Mouse (Mus musculus) frontal cortex, postnatal 36 days (tissue): ENCODE data around the gene Dock8.

Source experiments
- DNase-seq, 2 experiments: peaks; one replicate each; pipeline ENCODE4 v3.0.0; 2022; ENCODE audit warnings: low spot score in 2 of 2

The Dock8 gene

DNA sequence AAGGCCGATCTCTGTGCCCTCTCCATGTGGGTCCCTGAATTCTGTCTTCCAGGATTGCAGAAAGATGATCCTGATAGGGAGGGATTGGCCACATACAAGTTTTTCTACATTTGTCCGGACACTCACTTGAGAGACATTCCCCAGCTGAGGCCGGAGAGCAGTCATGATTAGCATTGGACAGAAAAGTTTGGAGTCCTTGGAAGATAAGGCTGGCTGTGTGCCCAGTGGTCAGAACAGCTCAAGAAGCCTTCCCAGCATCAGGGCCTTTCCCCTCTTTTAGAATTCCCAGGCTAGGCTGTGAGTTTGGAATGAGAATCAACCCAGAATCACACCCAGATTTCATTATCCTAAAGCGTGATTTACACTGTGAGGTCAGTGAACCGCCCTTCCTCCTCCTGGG is 187.0 kb downstream of the Dock8 start:
- no peak for DNase-seq

DNA sequence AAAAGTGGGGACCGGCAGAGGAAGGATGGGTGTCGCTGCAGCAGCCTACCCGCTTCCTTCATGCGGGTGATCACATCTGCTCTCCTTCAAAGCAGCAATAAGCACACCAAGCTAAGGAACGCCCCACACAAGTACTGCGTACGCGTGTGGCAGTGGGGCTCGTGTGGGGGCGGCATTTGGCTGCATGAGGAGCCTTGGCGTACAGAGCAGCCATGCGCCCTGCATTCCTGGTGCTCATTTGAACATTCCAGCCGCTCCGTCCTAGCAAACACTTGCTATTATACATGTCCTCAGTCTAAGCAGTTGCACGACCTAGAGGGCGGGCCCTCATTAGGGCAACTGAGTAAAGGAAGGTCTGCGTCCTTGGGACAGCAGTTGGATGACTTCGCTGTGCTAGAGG is 188.3 kb downstream of the Dock8 start:
- DNase-seq, result peak in 1 of 2 experiments; percentile 6

DNA sequence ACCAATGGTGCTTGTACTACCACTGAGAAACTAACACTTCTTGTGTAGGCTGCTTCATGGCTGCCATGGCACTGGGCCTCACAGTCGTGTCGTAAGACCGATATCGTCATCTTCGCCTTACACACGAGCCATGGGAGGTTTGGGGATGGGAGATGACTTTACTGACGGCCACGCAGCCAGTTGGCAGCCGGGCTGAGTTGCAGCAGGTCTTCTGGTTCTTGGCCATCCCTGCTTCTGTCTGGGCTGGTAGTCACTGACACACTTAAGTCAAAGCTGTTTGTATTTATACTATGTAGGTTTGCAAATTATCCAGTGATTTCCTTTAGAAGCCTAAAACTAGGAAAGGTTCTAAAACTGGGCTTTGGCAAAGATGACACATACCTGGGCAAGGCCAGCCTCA is 194.4 kb downstream of the Dock8 start:
- DNase-seq, result no peak

DNA sequence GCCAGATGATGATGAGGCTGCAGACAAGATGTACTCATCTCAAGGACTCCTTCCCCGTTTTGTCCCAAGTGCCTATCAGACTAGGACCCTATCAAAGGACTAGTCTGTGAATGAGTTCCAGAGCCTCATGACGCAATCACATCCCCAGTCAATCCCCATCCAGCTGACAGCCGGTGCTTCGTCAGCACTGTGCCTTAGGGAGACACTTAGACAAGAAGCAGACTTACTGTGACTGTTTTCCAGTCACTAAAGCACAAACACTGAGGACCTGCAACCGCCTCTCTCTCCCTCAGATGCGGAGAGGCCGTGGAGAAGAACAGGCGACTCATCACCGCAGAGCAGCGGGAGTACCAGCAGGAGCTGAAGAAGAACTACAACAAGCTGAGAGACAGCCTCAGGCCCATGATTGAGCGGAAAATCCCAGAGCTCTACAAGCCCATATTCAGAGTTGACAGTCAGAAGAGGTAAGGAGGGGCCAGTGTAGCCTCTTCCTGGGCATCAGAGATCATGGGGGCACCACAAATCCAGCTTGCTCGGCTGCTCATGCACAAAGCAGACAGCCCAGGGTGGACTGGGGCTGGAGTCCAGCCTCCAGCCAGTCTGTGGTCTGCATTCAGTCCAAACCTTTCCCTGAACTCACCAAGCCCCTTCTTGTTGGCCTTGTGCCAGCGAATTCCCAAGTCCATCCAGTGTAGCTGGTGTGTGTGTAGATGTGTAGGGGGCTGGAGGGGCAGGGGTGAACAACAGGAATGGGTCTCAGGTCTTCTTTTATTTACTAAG is 200.9 kb downstream of the Dock8 start:
- no peak for DNase-seq

DNA sequence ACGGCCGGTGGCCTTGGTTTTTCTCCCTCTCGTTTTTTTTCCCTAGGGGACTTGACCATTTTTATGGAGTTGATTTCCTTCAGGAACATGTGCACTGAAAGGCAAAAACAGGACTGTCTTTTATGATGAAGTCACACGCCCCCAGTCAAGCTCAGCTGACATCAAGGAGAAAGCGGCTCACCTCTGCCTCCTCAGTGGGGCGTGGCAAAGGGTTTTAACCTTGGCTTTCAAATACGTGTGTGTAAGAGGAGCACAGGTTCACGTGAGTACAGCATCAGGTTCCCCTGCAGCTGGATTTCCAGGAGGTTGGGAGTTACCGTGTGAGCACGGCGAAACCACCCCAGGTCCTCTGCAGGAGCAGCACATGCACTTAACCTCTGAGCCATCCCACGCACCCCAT is 203.7 kb downstream of the Dock8 start:
- no peak for DNase-seq

DNA sequence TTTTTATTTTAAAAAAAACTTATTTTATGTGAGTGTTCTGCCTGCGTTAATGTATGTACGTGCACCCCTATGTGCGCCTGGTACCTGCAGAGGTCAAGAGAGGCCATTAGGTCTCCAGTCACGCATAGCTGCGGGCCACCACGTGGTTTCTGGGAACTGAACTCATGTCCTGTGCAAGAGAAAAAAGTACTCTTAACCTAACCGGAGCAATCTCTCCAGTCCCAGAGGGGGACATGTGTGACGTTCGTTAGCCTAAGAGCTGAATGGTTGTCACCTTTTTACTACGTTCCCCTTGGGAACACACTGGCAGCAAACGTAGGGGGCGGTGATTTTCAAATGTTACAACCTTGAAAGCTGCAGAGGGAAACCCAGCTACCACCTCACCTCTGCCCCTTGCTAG is 207.6 kb downstream of the Dock8 start:
- no peak for DNase-seq

DNA sequence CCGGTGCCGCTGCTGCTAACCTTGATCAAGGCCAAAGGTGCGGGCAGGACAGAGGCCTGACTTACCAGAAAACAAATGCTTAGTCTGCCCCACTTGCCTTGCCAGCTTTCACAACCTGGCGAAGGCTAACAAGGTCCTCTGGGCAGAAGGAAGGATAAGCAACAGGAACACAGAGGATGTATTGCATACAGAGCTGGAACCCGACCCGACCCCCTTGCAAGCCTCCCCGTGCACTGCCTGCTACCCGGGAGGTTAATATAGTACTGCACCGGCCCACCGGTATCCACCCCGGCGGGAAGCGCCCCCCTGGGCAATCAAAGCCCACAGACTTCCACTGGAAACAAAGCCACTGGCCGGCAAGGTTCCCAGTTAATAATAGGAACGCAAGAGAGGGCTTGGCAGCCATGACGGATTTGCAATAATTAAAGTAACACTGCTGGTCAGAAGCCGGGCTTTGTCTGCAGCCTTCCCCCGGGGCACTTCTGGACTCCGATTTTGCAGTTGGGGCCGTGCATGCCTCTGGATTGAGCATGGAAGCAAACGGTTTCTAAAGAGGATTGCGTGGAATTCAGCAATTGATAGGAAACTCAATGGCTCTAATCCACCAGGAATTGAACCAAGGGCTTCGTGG is 208.5 kb downstream of the Dock8 start:
- DNase-seq, result peak in 1 of 2 experiments; percentile 36

DNA sequence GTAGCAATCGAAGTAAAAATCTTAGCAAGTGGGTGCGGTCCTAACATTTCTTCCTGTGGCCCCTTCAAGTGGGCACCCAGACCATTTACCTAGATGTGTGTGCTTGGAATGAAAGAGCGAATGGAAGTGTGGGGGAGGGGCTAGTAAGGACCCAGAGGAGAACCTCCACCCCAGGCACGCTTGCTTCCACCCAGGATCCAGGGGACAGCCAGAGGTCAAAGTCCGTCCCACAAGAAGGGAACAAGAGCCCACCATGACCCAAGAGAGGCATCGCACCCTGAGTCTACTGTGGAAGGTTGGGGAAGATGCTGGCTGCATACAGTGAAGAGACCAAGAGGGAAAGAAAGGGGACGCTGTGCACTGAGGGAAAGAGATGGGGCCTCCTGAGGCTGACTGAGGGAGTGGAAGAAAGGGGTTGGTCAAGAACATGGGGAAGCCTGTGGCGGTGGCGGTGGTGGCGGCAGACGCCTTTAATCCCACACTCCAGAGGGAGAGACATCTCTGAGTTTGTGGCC is 209.3 kb downstream of the Dock8 start:
- no peak for DNase-seq

DNA sequence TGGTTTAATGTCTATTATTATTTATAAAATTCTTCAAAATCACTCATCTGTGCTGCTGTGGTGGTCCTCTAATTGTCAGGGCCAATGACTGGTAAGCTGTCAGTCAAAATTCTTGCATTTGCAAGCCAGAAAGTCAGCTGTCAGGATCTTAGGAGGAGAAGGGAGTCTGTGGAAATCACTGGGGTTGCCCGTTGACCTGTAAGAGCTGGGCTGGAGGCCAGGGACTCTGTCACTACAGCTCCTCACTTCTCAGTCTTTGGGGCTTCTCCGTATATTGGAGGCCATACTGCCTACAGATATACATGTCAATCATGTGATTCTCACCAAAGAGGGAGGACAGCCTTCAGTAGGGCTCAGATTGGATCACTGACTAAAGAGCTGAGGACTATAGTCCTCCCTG is 221.3 kb downstream of the Dock8 start:
- no peak for DNase-seq

DNA sequence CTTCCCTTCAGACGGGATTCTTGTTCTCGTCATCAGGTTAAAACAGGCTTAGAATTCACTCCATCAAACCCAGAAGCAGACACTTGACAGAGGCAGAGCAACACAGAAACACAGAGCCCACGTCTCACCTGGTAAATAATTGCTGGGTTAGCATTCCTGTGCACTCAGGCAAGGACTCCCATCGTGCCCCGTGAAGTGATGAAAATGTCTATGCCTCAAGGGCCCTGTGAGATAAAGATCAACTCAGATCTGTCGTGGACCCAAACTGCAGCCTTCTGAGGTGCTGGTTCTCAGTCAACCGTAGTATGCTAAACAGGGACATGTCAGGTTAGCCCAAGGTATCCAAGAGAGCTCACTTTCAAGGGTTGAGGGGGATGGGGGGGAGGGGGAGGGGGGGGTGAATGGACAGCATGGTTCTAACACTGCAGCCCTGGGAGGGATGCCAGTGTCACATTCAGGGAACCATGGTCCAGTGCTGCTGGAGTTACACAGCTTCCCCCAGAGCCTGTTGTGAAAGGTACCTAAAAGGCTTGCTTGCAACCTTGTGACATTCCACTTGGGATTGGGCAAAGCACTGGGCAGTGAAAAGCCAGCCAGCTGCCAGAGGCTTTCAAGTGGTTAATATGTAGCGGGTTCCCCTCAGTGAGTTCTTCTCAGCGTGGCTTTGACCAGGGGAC is 222.8 kb downstream of the Dock8 start:
- no peak for DNase-seq

DNA sequence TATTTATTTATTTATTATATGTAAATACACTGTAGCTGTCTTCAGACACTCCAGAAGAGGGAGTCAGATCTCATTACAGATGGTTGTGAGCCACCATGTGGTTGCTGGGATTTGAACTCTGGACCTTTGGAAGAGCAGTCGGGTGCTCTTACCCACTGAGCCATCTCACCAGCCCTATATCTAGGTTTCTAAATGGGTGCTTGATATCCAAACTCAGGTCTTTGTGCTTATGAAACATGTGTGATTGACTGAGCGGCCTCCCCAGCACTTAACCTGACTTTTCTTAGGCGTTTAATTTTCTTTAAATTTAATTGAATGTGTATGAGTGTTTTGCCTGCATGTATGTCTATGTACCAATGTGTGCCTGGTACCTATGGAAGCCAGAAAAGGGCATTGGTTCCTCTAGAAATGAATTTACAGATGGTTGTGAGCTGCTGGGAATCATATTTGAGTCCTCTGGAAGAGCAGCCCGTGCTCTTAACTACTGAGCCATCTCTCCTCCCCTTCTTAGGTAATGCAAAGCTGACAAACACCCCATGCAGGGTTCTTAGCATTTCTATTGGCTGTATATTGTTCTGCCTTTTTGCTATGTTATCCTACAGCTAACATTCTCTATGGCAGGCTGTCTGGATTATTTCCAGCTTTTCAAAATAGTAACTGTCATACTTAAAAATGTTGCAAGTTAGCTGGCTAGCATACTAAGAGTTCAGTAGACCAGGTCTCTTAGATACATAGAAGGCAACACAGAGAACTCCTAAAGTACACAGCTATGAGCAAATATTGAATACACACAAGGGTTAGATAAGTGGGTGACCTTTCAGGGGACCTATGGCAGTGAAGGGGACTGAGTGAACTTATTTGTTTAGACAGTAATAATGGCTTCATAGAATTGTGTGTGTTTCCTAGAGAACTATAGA is 231.0 kb downstream of the Dock8 start:
- no peak for DNase-seq

DNA sequence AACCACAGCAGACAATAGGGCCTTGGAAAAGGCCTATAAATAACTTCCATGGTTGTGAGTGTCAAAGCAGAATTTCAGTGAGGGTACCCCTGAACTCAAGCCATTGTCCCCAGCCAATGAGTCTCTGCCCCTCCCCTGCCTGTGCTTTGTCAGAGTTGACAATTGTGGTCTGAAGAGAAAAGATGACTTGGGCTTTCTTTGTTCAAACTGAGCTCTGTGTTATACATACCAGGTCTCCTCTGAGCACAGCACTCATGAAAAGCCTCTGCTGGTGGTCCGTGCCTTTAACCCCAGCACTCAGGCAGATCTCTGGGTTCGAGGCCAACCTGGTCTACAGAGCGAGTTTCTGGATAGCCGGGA is 231.6 kb downstream of the Dock8 start:
- no peak for DNase-seq

DNA sequence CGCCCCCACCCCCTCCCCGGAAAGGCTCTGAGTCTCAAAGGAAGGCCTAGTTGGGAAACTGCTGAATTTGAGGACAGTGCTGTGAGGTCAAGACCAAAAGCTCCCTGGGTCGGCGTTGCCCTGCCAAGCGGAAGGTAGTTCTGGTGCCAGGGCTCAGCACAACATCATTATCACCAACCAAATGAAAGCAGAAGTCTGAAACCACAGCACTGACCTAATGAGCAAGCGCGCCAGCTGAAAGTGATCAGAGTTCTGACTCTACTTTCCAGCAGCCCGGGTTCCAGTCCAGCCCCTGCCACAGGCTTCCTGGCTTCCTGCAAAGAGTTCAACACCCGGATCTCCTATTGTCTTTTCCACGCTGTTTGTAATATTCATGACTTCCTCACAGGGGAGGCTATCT is 232.7 kb downstream of the Dock8 start:
- peak; percentile 2 to 22 for DNase-seq

DNA sequence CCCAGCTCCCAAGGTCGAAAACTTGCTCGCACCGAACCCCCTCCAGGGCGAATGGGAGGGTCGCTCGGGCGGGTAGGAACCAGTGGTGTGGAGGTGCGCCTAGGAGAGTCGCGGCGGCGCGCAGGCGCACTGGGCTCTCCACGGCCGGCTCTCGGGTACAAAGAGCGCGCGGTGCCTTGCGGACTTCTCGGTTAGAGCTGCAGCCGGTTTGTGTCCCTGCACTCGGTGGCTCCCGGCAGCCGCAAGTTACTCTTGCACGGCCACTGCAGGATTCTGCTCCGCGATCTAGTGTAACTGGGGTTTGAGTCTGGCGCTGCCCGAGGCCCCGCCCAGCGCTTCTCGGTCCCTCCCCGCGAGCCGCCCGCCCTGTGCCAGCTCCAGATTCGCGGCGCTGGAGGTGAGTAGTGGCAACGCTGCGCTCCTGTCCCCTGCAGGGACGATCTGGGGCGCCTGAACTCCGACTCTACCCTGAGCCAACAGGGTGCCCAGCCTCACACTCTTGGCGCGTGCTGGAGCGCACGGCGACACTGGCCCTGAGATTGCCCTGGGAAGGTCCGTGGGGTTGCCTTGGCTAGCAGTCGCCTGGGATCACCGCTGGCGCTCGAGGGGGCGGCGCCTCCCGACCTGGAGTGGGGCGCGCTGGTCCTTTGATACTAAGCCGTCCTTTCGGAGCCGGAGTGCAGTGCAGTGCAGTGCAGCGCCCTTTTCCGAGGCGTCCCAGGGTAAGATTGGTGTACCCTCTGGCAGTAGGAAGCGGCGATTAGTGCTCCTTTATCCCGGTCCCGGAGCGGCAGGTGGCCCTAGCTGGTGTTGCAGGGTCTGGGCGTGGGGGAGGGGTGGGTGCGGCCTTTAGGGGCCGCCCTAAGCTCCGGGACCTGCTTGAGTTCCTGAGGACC is 237.5 kb downstream of the Dock8 start, which contains the start of gene Kank1:
TSS of gene Kank1 (plus strand) at position 380 of the 896 bp plus-strand sequence.
- DNase-seq, result peak; percentile 53 to 71

DNA sequence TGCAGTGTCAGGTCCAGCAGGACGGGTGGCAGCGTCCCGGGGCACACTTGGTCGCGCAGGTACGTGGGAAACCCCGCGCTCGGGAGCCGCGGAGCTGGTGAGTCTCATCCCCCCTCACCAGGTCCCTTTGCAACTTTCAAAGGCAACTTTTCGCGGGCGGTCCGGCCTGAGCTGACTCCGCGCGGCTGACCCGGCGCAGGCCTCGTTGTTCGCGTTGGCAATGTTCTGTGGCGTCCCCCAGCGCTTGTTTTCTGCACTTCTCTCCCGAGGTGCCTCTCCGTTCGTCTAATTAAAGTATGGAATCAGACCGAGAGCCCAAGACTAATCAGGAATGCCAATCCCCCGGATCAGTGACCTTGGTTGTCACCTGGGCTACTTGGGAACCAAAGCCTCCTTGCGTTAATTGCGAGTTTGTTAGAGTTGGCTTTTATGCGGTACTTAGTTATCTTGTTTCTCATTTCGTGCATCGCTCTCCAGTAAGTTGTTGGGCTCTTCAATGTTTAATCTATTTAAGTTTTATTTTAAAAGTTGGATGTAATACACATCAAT is 238.2 kb downstream of the Dock8 start:
- peak; percentile 6 to 15 for DNase-seq

DNA sequence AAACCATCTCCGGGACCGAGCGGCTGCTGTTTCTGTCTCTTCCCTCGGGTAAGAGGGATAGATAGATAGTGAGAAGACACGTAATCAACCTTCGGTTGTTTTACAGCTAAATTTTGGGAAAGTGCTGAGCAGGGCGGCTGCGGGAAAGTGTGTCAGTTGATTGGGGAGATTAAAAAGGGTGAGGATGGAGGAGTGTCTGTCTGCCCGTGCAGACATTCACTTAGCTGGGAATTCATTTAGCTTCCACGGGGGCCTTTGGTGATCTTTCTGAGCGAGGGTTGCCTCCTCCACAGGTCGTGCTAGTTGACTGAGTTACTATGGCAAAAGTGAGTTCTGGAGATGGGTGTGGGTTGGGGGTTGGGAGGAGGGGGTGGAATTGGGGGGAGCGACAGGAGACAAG is 238.8 kb downstream of the Dock8 start:
- peak in 1 of 2 experiments; percentile 3 for DNase-seq

DNA sequence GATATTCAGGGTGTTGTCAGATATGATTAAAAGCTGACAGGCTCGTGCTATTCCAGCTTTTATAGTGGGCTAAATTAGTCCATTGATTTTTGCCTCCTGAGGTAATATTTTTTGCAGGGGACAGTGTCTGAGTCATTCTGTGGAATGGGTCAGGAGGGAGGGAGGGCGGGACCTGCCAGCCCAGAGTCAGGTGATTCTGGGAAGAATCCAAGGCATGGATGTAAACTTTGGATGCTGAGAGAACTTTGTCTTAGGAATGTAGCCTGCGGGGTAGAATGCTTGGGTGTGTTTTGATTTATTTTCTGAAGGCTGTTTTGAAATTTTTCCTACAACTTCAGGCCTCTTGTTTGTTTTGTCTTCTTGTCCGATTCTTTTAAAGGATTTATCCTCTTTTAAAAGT is 244.2 kb downstream of the Dock8 start:
- no peak for DNase-seq

DNA sequence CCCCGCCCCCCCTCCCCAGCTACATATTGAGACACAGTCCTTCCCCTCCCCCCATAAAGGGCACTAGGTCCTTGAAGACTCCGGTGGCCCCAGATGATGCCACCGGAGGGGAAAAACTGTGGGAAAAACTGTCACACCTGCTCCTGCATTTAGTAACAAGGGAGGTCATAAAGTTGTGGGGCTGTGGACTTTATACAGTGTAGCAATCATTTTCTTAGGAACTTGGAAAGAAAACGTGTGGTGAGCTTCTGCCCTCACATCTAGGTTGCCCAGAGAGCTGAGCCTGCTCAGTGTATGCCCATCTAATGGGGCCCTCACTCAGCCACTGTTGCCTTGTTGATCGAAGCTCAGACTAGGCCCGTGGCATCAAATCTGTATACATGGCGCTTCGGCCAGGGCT is 246.7 kb downstream of the Dock8 start:
- no peak for DNase-seq

DNA sequence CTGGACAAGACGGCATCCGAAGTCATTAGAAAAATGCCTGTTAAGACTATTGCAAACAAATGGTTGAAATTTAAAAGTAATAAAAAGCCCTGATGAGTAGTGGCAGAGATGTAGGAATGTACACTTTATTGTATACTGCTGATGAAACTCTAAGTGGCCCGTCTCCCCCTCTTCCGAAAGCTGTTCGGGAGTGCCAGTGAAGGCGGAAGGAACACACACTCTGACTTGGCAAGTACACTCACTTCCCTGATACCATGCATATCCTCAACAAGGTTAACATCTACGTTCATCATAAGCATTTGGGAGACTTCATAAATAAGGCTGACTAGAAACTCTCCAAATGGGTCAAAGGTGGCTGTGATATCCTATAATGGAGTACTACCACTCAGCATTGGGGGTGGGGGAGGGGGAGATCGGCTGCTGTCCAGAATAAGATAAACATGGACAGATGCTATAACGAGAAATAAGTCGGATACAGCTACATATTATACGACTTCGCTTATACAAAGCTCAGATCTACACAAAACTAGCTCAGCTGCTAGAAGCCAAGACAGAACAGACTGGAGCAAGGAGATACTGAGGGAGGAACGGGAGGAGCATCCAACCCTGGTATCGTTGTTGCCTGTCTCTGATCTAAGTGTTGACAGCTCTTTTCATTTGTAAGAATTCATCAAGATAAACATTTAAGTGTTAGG is 248.7 kb downstream of the Dock8 start:
- no peak for DNase-seq

DNA sequence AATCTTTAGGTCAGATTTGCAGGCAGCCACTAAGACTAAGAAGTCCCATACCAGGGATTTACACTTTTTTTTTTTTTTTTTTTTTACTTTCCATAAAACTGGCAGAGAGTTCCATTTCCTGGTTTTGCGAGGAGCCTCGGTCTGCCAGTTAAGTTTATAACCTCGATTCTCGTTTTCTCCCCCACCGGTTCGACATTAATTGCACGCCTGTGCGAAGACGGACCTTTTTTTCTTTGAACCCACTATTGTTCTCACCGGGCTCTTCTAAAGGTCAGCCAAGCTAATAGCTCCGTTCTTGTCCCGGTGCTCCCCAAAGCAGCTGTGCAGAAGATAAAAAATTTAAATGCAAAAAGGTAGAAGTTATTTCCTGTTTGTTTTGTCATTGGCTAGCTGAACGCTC is 249.9 kb downstream of the Dock8 start:
- no peak for DNase-seq
